Mouse (Mus musculus) frontal cortex, adult 2 months (tissue): ENCODE results near the gene Upp2. TPM values are rescaled to one million over a fixed set of nuclear protein-coding genes. Genes with fewer than 3 reads are reported as not detected.

Source experiments
- DNase-seq, 2 experiments: peaks; one replicate each; pipeline ENCODE4 v3.0.0; 2022; ENCODE audit warnings: low spot score in 1 of 2; ENCODE audit errors: extremely low spot score in 1 of 2
- polyA plus RNA-seq: library from polyadenylated mRNA; depleted of rRNA; stranded (reverse); fragments of >200 nt; gene quantifications from 2 replicates; pipeline ENCODE4 v1.2.3, GENCODE M21; 2012

Gene Upp2
- polyA plus RNA-seq, 1 experiment = 41.0 TPM

DNA sequence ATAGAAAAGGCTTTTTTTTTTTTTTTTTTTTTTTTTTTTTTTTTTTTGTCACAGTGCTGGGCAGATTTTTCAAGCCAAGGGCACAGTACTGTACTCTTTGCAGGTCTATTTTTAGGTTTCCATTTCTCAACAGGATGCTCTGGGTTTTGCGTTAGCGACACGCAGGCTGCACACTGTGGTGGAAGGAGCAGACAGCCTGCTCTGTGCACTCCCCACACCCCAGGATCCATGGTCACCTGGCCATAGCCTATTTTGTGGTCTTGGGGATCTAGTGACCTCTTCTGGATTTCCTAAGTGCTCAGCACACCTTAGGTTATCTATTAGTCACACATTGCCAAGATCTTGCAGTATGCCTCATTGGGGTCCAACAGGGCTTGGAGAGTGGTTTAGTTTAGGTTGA, 100.2 kb downstream of the Upp2 start:
- DNase-seq = no peak

DNA sequence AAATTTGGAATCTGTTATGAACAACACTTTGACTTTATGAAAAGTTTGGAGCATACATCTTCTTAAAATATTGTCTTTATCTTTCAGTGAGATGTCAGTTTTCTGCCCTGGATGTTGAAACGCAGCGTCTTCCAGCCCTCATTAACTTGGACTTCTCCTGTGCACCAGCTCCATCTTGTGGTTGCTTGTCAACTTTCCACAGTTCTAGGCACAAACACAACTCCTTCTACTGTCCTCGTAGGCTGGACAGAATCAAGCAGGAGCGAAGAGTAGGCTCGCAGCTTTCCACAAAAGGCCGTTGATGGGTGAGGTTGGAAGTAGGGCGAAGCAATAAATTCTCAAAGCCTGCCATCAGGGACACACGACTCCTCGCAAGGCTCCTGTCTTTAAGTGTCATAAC, 100.9 kb downstream of the Upp2 start:
- peak; percentile 53 to 91 for DNase-seq

DNA sequence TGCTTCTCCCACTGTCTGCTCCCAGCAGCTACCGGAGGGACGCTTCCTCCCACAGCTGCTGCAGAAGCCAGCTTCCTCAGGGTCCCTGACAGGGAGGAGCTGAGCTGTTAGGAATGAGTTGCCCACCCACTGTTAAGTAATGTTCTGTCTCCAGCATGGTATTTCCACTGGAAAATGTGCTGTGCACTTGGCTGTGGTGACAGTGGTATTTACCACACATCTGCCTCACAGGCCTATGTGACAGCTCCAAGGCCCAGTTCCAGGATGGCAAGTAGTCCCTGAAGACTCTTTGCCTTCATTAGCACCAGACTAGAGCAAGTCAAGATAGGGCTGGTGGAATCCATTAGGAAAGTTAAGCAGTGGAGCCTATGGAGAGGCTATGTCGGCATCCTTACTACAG, 102.0 kb downstream of the Upp2 start:
- DNase-seq = no peak

DNA sequence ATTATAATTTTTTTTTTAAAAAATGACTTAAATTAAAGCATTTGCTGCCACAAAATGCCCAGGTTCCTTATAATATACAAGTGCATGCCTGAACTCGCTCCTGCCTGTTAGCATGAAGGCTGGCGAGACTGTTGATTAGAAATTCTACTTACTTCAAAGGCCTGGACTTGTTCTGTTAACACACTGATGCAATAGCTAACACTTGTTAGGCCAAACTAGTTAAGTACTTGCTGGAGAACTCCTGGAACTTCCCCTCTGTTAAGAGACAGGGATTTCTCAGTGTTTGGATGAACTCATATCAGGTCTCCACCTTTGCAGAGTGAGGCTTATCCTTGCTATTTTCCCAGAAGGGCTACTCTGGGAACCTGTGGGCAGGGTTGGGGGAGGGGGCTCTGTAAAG, 105.4 kb downstream of the Upp2 start:
- no peak for DNase-seq

DNA sequence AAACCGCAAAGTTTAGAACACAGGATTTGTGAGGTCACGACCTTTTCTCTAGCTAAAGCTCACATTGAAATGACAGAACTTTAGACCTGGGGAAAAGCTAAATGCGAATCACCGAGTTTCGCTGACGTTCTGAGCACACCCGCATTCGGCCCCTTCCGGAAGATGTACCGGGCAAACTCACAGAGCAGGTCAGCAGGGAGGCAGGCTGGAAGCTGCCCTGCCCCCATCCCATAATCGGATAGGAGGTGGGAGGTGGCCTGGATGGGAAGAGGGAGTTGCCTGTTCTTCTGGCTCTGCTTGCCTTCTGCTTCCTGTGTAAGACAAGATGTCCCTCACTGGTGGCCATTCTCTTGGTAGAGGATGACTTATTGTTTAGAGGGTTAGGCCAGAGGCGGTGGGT, 112.9 kb downstream of the Upp2 start:
- DNase-seq = no peak

- DNase-seq = peak in 1 of 2 experiments; percentile 86
These were observed 113.7 kb downstream of the Upp2 start for GRCm38 (mm10) chr2:58680794-58681193.

- no peak for DNase-seq
These were observed 114.3 kb downstream of the Upp2 start for GRCm38 (mm10) chr2:58681394-58681793.

GRCm38 (mm10) chr2:58697501-58697900, 130.4 kb downstream of the Upp2 start:
- DNase-seq = no peak

DNA sequence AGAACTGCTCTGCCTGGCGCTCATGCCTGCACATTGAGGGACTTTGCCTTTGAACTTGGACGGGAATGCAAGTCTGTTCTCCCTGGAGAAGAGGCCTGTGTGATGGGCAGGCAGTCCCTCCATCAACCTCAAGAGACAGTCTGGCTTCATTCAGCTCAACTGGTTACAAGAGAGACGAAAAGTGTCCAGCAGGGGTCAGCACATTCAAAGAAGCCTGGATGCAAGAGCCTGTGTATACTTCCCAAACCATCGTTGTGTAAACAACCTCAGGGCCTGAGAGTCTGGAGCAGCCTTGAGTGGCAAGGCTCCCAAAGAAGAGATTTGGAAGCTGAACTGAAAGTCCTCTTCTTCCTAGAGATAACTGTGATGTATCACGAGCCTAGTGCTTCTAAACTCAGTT, 132.8 kb downstream of the Upp2 start:
- DNase-seq = peak; percentile 40 to 87

GRCm38 (mm10) chr2:58700354-58700753, 133.3 kb downstream of the Upp2 start:
- DNase-seq = no peak

DNA sequence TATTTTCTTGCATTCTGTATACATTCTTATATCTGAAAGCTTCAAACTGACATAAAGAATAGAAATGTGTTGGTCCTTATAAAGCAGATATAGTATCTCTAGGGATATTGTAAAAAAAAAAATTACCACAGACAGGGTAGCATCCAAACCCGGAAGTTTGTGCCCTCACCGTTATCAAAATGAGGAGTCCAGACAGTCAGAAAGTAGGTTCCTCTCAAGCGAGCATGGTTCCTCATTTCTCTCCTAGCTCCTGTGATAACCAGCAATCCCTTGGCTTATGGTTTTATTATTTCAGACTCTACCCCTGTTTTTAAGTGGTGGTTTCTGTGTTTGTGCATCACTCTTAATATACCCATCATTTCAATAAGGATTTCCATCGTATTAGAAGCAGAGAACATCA, 134.5 kb downstream of the Upp2 start:
- no peak for DNase-seq

DNA sequence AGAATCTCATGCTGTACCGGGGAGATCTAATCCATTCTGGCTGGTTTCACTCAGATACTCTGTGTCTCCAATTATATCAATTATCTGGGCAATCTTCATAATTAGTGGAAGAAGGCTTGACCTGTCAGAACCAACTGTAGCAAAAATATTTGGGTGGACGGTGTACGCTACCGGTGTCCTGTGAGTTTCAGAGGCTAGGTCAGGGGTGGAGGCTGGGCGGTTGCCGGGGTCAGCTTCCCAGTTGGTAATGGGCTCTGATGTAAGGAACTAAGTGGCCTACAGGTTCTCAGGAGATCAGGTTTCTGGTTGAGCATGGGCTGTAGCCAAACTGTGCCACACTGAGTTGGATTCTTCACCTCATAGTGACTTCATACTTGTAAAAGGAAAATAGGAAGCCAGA, 136.1 kb downstream of the Upp2 start:
- DNase-seq = no peak

GRCm38 (mm10) chr2:58703646-58704045, 136.5 kb downstream of the Upp2 start:
- no peak for DNase-seq

GRCm38 (mm10) chr2:58704576-58704975, 137.5 kb downstream of the Upp2 start:
- no peak for DNase-seq

GRCm38 (mm10) chr2:58707676-58708075, 140.6 kb downstream of the Upp2 start:
- DNase-seq = no peak

GRCm38 (mm10) chr2:58710234-58710633, 143.1 kb downstream of the Upp2 start:
- DNase-seq = no peak

GRCm38 (mm10) chr2:58711049-58711448, 144.0 kb downstream of the Upp2 start:
- no peak for DNase-seq

DNA sequence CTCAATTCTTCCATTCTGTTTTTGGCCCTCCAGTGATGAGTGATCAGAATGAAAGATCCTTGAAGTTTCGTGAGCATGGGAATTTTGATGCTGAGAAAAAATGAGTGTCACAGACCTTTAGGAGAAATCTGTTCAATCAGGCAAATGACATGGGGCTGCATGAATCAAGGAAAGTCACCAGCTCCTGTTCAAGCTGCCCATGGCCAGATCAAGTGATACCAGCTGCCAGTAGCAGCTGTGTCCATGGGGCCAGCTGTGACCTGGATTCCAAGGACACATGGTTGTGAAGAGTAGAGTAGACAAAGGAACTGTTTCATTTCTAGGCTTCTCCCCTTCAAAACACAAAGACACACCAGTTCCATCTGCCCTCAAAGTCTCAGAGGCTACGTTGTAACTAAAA, 144.4 kb downstream of the Upp2 start:
- no peak for DNase-seq

DNA sequence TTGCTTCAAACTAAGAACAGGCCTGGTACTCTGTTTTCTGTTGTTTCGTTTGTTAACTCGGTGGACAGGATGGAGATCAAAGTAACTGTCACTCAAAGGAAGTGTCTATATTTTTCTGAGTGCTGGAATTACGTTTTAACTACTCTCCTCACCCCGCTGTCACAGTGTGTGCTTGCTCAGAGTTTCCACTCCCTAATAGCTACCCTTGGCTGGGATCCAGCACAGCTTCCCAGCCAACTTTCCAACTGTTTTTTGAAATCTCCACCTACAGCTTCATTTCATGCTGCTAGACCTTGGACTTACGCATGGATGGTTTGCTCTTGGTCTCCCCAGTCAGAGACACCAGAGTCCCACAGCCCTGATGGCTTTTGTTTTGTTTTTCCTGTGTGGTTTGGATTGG, 144.8 kb downstream of the Upp2 start:
- peak in 1 of 2 experiments; percentile 37 for DNase-seq

- DNase-seq = no peak
These were observed 150.8 kb downstream of the Upp2 start for GRCm38 (mm10) chr2:58717898-58718297.

DNA sequence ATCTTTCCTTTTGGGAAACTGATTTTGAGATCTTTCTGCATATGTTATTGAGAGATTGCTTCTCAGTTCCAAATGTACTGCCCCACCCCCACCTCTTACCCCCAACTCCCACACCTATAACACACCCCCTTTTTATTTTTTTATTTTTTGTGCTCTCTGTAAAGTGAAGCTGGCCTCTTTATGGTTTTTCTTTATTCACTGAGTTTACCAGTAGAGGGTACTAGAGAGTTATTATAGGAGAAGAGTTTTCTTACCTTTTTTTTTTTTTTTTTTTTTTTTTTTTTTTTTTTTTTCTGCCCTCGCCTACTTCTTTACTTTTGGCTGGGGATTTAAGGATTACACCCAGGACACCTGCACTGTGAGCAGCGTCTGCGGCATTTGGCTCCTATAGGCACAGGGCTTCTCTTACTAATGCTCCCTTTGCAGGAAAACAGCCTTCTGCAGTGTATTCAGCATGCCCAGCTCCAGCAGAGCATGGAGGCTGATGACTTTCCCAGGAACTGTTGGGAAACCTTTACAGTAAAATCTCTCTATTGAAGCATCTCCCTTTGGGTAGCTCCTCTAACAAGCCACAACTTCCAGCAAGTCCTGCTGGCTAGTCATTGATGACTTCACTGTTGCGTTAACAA, 170.2 kb downstream of the Upp2 start:
- peak in 1 of 2 experiments; percentile 25 for DNase-seq

GRCm38 (mm10) chr2:58741213-58741612, 174.1 kb downstream of the Upp2 start:
- no peak for DNase-seq

DNA sequence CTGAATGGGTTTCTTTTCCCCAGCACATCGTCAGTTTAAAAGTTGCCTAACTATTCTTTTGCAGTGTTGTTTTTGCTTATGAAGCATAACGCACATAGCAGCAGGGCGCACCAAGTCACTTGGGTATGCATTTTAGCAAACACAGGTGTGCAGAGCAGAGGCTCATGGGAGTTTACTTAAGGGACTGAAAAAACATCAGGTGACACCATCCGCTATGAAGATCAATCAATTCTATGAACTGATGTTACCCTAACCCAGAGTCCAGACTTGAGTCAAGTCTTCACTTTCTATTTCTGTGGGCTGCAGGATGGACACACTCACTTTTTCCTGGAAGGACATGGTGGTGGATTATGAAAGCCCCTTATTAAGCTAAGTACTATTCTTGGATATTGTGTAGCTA, 174.9 kb downstream of the Upp2 start:
- DNase-seq = no peak
